Mouse (Mus musculus) spleen, adult 2 months (tissue): Measurements from ENCODE around the gene Spcs2.

Source experiments
- CTCF ChIP-seq: fragments of 200-500 bp; IDR thresholded peaks from 2 replicates; pipeline ENCODE4 v1.5.1; 2011; ENCODE audit warnings: mild to moderate bottlenecking, inconsistent platforms; ENCODE audit not compliant: insufficient read depth, insufficient read length, insufficient replicate concordance; ENCODE audit errors: extremely low read depth
- POLR2A ChIP-seq: fragments of 200-500 bp; IDR thresholded peaks from 2 replicates; pipeline ENCODE4 v1.6.1; 2011; ENCODE audit warnings: low read depth, low read length, inconsistent platforms

- TF ChIP-seq CTCF (no peak), POLR2A (no peak)
These were observed 12.6 kb upstream of the Spcs2 start for GRCm38 (mm10) chr7:99875891-99876290.
